Mouse (Mus musculus): ENCODE data around the gene Ly6g6c.
A peak's percentile ranks its signal among the peaks of the same experiment; 100 is the strongest.

Ly6g6c gene

DNA sequence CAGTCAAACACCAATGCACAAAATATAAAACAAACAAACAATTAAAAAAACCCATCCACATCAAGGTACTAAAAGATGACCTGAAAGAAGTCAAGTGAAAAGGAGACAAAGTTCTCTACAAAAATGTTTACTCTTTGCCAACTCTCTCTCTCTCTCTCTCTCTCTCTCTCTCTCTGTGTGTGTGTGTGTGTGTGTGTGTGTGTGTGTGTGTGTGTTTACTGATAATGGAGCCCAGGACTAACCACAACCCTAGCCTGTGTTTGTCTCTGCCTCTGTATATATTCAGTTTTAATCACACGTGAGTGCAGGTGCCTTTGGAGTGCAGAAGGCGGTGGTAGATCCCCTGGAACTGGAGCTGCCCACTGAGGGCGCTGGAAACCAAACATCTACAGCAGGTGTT is 8.1 kb upstream of the Ly6g6c start:
- DNase-seq (ENCODE audit: low spot score), result no peak

DNA sequence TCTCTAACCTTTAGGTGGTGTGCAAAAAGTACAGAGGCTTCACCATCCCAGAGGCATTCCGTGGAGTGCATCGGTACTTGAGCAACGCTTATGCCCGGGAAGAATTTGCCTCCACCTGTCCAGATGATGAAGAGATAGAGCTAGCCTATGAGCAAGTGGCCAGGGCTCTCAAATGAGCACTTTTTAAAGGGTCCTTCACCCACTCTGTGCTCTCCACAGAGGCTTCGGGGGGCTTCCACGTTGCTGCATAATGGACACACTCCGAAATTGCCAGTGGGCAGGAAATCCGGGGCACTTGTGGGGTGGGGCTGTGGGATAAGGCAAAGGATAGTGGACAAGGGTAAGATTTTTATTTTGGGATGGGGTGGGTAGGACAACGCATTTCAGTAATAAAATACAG is 6.9 kb upstream of the Ly6g6c start:
- no peak for DNase-seq (ENCODE audit: low spot score)

DNA sequence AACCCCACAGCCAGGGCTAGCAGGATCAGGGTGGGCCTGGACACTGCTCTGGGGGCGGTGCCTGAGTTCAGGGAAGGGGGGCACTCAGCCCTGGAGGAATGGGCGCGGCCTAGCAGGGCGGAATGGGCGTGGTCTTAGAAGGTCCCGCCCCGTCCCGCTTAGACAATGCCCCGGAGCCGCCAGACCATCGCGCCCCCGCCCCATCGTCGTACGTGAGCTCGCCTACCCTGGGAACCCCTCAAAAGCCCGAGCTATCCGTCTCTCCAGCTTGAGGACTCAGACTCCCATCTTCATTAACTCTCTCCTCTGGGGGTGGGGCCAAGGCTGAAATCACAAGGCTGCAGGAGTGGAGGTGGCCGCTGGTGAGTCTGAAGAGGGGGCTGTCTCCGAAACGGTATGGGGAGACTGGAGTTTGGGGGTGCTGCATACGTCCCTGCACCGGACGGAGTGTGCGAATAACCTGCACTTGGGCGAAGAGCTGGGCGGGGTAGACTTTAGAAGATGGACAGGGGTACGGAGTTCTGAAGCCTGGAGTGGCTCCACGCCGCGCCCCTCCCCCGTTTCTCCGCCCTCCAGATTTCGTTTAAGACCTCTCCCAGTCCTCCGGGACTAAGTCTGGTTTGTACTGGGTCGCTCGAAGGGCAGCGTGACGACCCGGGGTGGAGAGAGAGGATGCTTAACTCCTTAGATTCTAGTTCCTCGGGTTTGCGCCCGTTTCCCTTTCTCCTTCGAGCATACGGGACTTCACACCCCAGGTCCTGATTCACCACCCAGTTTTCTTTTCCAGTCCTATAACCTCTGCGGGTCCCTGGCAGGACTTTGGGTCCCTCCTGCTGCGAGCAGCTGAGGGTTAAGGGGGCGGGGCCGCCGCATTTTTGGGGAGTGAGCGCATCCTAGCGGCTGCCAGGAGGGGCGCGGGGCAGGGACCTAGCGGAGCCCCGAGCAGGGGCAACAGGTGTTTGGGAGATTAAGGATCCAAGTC is 6.0 kb upstream of the Ly6g6c start, which contains the start of gene Ddah2:
Gene Ddah2 (plus strand): TSS at position 125 of the 982 bp plus-strand sequence.
- peak; percentile 81 for DNase-seq (ENCODE audit: low spot score)

DNA sequence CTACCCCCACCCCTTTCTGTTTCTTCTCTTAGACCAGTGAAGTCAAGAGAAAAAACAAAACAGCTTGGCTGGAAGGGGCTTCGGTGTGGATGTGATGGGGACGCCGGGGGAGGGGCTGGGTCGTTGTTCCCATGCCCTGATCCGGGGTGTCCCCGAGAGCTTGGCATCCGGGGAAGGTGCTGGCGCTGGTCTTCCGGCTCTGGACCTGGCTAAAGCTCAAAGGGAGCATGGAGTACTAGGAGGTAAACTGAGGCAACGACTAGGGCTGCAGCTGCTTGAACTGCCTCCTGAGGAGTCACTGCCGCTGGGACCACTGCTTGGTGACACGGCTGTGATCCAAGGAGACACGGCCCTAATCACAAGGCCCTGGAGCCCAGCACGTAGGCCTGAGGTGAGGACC is 5.1 kb upstream of the Ly6g6c start:
- no peak for DNase-seq (ENCODE audit: low spot score)

DNA sequence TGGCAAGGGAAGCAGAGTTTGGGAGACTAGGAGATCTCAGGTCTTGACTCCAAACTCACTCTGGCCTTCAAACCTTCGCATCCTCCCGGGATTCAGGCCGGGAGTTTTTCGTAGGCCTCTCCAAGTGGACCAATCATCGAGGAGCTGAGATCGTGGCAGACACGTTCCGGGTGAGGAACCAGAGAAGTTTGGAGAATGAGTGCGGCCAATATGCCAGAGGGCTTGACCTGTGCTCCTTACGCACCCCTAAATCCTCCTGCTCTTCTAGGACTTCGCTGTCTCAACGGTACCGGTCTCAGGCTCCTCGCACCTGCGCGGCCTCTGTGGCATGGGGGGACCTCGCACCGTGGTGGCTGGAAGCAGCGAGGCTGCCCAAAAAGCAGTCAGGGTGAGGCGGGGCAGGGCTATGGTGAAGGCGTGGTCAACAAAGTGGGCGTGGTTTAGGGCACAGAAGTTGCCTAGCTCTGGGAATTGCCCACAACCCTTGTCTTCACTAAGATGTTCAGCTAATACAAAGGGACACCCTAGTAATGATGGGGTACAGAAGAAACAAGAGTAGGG is 4.4 kb upstream of the Ly6g6c start:
- no peak for DNase-seq (ENCODE audit: low spot score)

DNA sequence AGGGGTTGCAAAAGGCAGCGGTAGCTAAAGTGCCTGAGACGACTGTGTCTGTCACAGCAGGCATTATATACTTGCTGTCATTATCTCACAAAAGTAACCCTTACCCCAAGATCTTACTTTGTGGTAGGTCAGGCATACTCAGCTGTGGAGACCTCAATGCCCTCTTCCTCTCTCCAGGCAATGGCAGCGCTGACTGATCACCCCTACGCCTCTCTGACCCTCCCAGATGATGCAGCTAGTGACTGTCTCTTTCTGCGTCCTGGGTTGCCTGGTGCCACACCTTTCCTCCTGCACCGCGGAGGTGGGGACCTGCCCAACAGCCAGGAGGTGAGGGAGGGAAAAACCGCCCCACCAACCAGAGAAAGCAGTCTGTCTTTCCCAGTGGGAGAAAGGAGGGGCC is 3.9 kb upstream of the Ly6g6c start:
- DNase-seq (ENCODE audit: low spot score), result no peak

DNA sequence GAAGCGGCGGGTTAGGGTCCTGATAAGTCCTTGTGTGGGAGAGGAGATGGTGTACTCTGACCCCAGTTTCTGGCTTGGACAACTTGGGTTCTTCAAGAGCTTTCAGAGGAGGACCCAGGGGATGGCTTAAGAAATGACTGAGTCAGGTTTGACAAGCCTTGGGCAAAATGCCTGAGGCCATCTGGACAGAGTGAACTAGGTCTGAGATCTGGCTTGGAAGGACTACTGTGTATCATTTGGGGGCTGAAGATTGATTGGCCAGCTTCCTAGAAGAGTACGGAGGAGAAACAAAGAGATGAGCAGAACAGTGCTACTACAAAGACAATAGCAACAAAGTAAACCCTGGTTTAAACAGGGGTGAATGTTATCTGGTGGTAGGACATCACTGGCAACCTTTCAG is 1.7 kb upstream of the Ly6g6c start:
- DNase-seq (ENCODE audit: low spot score), result peak; percentile 69

DNA sequence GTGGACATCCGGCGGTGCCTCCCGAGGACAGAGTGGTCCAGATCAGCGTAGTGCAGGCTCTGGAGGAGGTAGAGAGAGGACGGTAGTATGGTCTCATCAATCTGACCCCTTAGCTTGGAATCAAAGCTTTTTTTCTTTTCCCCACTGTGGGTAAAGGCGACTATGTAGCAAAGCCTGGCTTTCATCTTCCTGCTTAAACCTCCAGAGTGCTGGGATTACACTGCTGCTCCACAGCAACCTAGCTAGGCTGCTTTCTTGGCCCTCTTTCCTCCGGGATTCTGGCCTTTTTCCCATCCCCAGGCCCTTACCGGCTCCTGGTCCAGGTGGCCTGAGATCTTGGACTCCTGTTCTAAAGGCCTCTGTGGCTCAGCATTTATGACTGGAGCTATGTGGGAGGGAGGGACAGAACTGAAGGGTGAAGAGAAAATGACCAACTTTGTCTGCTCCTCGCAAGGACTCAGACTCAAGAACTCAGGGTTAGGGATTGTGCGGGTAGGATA is 760 bp upstream of the Ly6g6c start:
- no peak for DNase-seq (ENCODE audit: low spot score)

DNA sequence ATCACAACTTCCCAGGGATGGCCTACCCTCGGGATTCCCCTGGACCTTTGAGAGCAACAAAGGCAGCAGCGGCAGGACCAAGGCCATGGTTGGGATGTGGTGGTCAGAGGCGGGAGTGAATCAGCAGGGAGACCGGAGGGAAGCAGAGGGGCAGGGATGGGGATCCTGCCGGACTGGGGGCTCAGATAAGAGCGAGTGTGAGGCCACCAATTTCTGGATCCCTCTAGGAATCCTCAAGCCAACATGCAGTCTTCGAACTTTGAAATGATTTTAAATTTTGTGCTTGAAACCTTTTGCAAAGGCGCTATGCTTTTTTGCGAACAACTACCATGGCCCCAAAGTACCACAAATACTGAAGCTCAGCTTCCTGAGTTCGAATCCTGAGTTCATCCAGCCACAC is 896 bp downstream of the Ly6g6c start, which contains the start of gene Mpig6b:
Gene Mpig6b (minus strand): TSS at position 101 of the 400 bp plus-strand sequence.
- no peak for DNase-seq (ENCODE audit: low spot score)

DNA sequence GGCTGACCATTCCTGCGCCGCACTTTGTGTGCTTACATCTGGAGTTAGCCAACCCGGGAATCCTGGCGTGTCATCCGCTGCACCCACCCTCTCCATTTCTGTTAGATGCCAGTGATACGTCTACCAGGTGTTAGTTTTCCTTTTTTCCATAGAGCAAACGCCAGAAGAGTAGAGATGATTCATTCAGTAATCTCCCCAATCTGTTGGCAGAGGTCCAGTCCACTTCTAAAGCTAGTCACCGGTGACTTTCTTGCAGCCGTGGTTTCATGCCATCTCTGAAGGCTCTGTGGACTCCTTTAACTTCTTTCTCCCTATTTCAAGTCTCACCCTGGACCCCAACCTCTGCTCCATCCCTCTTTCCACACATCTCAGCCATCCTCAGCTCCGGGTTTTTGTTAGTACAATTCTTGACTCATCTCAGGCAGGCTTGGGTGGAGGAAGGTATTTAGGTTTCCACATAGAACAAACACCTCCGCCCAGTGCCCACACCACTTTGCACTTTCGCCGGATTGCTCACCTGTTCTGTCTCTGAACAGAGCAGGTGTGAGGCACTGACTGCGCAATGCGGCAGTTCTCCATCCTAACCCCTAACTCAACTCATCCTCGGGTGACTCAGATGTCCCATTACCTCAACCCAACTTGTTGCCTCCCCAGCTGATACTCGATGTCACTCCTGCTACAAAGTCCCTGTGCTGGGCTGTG is 3.2 kb downstream of the Ly6g6c start:
- DNase-seq (ENCODE audit: low spot score), result no peak

DNA sequence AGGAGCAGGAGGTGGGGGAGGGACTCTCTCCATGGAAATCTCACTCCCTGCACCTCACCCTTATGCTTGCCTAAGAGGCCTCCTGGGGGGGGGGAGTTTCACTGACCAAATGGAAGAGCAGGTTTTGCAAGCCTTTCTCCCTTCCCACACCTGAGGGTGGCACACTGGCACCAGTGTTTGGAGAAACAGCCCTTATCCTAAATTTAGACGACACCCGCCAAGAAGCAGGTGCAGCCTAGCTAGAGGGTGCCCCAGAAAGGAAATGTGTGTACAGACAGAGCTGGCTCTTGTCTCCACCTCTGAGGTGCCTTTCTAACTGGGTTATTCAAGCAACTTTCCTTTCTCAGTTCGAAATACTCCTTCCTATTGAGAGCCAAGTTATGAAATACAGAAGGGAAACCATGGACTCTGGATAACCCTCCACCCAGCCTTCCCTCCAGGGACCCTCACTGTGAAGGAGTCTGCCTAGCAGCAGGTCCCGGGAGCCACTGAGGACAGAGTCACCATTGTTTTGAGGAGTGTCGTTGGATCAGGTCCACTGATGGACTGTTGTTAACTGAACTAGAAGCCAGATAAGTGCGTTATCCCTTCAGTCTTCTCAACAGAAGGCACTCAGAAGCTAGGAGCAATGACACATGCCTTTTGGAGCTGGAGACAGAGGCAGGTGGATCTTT is 5.5 kb downstream of the Ly6g6c start:
- DNase-seq (ENCODE audit: low spot score), result no peak

DNA sequence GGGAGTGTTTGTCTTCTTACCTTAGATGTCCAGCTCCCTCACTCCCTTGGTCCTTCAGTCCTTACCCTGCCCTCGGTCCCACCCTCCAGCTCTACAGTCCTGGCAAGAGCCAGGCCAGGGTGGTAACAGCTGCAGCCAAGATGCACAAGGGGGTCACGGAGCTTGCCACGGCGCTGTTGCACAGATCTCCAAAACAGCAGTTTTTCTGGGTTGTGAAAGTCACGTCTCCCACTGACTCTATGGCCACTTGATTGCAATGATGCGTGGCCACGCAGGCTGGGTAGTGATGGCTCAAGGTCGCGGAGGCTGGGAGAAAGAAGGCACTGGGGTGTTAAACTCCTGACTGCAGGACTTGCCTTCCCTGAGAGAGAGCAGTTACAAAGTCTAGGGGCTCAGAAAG is 6.3 kb downstream of the Ly6g6c start:
- no peak for DNase-seq (ENCODE audit: low spot score)

DNA sequence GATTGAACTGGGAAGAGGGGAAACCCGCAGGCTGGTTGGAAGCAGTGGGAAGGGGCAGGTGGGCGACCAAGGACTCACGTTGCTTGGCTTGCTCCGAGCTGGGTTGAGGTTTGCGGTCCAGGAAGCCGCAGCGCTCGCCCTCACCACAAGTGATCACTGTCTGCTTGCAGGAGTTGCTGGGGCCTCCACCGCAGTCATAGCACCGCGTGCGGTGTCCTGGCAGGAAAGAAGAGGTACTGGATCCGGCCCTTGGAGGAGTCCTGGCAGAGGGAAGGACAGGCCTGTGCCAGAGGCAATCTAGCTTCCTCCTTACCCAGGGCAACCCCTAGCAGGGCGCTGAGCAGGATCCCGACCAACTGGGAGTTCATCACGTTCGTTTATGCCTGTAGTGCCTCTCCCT is 8.9 kb downstream of the Ly6g6c start:
- no peak for DNase-seq (ENCODE audit: low spot score)

DNA sequence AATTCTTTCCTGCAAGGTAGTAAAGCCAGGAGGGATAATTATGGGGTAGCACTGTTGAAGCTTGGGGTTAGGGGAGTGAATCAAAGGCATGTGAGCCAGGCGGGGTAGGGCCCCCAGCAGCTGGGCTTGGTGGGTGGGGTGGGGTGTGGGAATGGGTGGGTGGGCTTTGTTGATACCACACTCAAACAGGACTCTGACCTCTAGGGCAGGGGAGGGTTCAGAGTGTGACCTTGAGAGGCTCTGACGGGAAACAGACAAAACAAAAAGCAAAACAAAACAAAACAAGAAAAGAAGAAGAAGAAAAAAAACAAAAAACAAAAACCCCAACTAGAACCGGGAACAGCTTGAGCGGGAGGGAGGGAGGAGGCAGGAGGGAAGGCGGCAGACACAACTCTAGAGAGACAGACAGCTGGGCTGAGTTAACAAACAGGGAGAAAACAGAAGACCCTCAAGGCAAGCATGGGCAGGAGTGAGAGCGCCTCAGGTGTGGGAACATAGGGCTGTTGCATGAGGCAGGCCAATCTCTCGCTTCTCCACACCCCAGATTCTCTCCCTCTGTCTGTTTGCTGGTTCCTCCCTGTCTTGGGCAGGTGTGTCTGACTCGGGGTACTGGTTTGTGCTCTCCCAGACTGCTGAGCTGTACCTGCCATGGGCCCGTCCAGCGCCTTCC is 11.5 kb downstream of the Ly6g6c start, which contains the start of gene Ly6g6e:
Gene Ly6g6e (plus strand): TSS at position 396 of the 670 bp plus-strand sequence.
- DNase-seq (ENCODE audit: low spot score), result no peak

DNA sequence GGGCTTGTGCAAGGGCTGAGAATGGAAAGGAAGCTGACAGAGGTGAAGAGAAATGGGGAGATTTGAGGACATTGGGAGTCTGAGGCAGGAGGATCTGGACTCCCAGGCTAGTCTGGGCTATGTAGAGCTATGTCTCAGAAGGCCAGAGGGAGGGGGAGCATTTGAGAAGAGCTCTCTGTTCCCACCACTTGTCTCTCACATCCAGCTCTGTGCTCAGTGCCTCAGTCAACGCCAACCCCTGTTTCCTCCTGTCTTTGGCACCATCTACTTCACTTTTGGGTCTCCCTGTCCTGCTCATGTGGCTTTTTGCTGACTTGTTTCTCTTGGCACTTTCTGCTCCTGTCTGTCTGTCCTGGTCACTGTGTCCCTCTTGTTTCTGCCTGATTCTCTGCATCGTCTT is 12.1 kb downstream of the Ly6g6c start:
- DNase-seq (ENCODE audit: low spot score), result no peak

DNA sequence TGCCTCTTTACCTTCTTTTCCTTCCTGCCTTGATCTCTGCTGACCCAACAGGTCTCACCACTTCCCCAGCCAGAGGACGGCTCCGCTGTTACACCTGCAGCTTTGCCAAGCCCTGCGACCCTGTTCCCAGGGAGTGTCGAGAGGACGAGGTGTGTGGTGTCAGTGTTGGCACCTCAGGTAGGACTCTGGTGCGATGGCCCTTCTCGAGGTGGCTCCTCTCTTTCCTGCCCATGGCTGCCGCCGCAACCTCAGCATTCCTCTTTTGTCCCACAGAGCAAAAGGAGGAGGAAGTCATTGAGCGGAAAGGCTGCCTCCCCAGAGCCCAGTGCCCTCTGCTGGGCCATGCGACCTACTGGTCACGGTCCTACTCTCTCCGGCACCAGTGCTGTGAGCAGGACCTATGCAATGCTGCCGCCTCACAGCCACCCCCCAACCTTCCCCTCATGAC is 12.6 kb downstream of the Ly6g6c start, which contains the start of gene Ly6g6d:
Gene Ly6g6d (minus strand): TSS at position 280 of the 448 bp plus-strand sequence.
- no peak for DNase-seq (ENCODE audit: low spot score)

DNA sequence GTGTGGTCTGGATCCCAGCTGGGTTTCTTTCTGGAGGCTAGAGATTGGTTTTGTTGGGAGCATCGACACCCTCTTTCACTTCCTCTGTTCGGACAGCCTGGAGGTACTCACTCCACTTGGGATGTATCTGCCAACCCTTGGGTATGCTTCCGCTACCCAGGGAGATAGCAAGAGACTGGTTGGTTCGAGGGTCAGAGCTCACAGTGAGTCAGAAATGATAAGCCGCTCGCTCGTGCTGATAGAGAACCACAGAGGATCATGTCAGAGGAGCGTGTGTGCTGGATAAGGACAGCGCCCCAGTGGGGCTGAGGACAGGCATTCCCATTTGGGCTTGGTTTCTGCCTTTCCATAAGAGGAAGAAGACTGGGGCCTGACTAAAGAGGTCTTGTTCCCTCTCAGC is 14.6 kb downstream of the Ly6g6c start:
- DNase-seq (ENCODE audit: low spot score), result no peak

DNA sequence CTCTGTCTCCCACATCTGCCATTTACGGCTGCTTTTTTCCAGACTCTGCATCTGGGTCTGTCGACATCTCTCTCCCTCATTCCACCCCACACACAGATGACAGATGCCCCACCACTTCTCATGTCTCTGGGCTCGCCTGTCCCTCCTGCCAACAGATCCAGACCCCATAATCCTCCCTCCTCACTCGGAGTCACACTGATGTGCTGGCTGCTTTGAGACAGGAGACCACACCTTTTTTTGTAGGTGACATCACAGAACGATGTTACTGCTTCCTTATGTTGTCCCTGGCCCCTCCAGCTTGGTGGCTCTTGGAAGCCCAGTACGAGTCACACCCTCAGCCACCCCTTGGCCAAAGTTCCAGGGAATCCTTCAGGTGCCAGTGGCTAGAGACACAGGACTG is 15.1 kb downstream of the Ly6g6c start:
- DNase-seq (ENCODE audit: low spot score), result no peak

DNA sequence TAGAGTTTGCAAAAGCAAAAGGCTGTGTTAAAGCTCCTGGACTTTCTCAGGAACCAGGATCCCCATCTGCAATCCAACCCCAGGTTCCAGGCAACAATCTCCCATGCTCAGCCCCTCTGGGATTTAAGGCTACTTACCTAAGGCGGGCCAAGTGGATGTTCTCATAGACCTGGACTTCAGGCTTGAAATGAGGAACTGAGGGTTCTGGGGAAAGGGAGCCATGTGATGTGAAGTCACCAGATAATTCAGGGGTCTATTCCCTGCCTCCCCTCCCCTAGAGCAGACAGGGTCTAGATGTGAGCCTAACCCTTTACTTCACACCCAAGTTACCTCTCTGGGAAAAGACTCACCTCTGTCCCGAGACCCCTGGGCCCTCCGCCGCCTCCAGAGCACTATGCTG is 15.5 kb downstream of the Ly6g6c start:
- DNase-seq (ENCODE audit: low spot score), result no peak

DNA sequence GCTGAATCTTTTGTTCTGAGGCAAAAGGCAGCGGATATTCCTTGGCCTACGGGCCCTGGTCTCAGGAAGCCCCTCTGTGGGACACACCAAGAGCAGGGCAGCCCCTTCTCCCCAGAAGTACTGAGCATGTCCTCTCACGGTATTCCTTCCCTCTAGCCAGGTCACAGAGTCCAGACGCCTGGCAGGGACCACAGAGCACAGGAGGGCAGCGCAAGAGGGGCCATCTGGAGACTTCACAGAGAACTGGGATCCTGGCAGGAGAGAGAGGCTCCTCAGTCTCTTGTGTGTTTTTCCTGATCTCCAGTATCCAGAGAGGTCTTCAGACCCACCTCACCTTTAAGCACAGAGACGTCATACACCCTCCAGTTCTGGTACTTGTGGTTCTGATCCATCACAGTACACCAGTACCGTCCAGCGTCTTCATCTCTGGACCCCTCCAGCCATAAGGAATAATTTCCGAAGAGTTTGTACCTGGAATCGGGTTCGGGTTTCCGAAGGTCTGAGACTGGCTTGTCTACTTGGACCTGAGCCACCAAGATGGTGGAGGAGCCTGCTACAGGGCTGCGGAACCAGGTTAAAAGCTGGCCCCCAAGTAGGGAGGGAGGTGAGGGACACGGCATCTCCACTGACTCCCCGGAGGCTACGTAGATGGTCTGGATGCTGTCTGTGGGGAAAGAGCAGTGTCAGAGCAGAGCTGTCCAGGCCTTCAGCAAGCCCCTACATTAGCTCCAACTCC is 17.8 kb downstream of the Ly6g6c start:
- no peak for DNase-seq (ENCODE audit: low spot score)
